In the genomic region with DNA sequence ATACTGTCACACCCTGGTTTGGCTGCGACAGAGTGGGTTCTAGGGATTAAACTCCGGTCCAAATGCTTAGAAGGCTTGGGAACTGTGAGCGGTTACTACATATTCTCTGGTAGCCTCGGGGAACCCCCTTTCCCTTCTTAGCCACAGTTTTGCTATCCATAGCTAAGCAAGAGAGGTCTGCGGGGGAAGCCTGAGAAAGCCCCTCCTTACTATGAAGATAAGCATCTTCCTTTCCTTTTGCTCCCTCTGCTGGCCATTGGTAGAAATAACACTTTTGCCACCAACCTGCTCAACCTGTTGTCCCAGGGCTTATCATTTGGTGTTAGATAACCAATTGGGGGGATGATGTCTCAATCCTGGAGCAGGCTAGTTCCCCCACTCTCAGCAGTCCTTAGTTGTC, we compare ENCODE assay signal across 10 mouse cellular contexts.
DNase-seq lines count a peak whose midpoint lies in the region; ATAC-seq and TF ChIP-seq lines count a peak whose summit lies in the region.
"Had no signal": no experiment of that assay in that cellular context is flagged by ENCODE, and none has a peak within 500 bp of the region (broad histone marks: within the 10 kb centered on the region; RNA-seq: fewer than 3 reads in every experiment).

No protein-coding gene starts in this region.

- DNase-seq in heart, adult 2 months = no peak
- peak; percentile 23 for DNase-seq in urinary bladder, postnatal 25 days (ENCODE audit: low spot score)
- DNase-seq in urinary bladder, postnatal 10 days (ENCODE audit: low spot score) = no peak
- DNase-seq in cerebellum, postnatal 10 days = peak; percentile 84 to 90
- DNase-seq in kidney, postnatal 0 days (ENCODE audit: low spot score) = peak; percentile 83
- DNase-seq in midbrain, postnatal 0 days (ENCODE audit: low spot score) = peak; percentile 88
- DNase-seq in ovary, adult 18-20 months (ENCODE audit: low spot score) = no peak
- DNase-seq: liver, embryonic 13.5 days had no signal

- no peaks in the 10 kb centered on the region for H3K27me3 ChIP-seq in heart, adult 2 months (ENCODE audit: control insufficient read depth, insufficient read depth, low read length)
- no peaks in the 10 kb centered on the region for H3K27me3 ChIP-seq in heart, embryonic 11.5 days (ENCODE audit: control insufficient read depth, insufficient read depth, low read length)
- no peaks in the 10 kb centered on the region for H3K27me3 ChIP-seq in kidney, postnatal 0 days (ENCODE audit: insufficient read depth, low read length)
- H3K27me3 ChIP-seq in midbrain, postnatal 0 days (ENCODE audit: insufficient read depth, low read length) = no peaks in the 10 kb centered on the region
- H3K27me3 ChIP-seq: embryonic facial prominence, embryonic 12.5 days; liver, embryonic 13.5 days had no signal

- no peaks in the 10 kb centered on the region for H3K79me2 ChIP-seq in heart, adult 2 months (replicated peaks; ENCODE audit: control insufficient read depth, insufficient read depth, low read length)

- intact Hi-C loops in heart, adult 2 months (cut with DNase I) = loop anchor here (5.0 kb wide), 1 partner anchor 420 kb away; no protein-coding TSS in a partner anchor

- H3K4me1 ChIP-seq in heart, adult 2 months (ENCODE audit: control insufficient read depth, insufficient read depth, low read length) = no peaks in the 10 kb centered on the region
- H3K4me1 ChIP-seq in heart, embryonic 11.5 days (ENCODE audit: control insufficient read depth, insufficient read depth, low read length) = no peaks in the 10 kb centered on the region
- no peaks in the 10 kb centered on the region for H3K4me1 ChIP-seq in kidney, postnatal 0 days (replicated peaks; ENCODE audit: insufficient read depth, low read length)
- H3K4me1 ChIP-seq in midbrain, postnatal 0 days (ENCODE audit: insufficient read depth, low read length) = no peaks in the 10 kb centered on the region
- H3K4me1 ChIP-seq: embryonic facial prominence, embryonic 12.5 days; liver, embryonic 13.5 days had no signal

- TF ChIP-seq POLR2A in heart, adult 2 months (IDR thresholded peaks at IDR 0.05; ENCODE audit: insufficient read depth, low read depth, low read length) = no peak

- WGBS in heart, adult 2 months = 73% methylated on average over 5 of the region's 5 CpGs
- WGBS in heart, embryonic 11.5 days (ENCODE audit: insufficient replicate concordance) = 81% methylated on average over 5 of the region's 5 CpGs
- 66% methylated on average over 5 of the region's 5 CpGs for WGBS in kidney, postnatal 0 days
- 76% methylated on average over 5 of the region's 5 CpGs for whole genome bisulfite sequencing in midbrain, postnatal 0 days

- TF ChIP-seq EP300 in heart, adult 2 months (IDR thresholded peaks at IDR 0.05; ENCODE audit: insufficient read depth, low read depth, low read length) = no peak

- H3K4me2 ChIP-seq in heart, embryonic 11.5 days = no peak overlapping the region
- no peak overlapping the region for H3K4me2 ChIP-seq in kidney, postnatal 0 days (ENCODE audit: low read length)
- H3K4me2 ChIP-seq in midbrain, postnatal 0 days (ENCODE audit: low read depth, low read length, poor library complexity, severe bottlenecking) = no peak overlapping the region
- H3K4me2 ChIP-seq: embryonic facial prominence, embryonic 12.5 days; liver, embryonic 13.5 days had no signal

- no peaks in the 10 kb centered on the region for H3K9me3 ChIP-seq in heart, embryonic 11.5 days (replicated peaks; ENCODE audit: control insufficient read depth, low read length)
- no peaks in the 10 kb centered on the region for H3K9me3 ChIP-seq in kidney, postnatal 0 days (replicated peaks; ENCODE audit: low read length)
- H3K9me3 ChIP-seq in midbrain, postnatal 0 days (ENCODE audit: low read length) = no peaks in the 10 kb centered on the region
- H3K9me3 ChIP-seq: embryonic facial prominence, embryonic 12.5 days; liver, embryonic 13.5 days had no signal

- H3K27ac ChIP-seq in heart, adult 2 months = no peak overlapping the region
- no peak overlapping the region for H3K27ac ChIP-seq in heart, embryonic 11.5 days (ENCODE audit: low read depth, low read length)
- H3K27ac ChIP-seq in kidney, postnatal 0 days = no peak overlapping the region
- no peak overlapping the region for H3K27ac ChIP-seq in midbrain, postnatal 0 days (ENCODE audit: low read depth, low read length)
- H3K27ac ChIP-seq: embryonic facial prominence, embryonic 12.5 days; liver, embryonic 13.5 days had no signal

- H3K4me3 ChIP-seq in heart, adult 2 months = no peak overlapping the region
- no peak overlapping the region for H3K4me3 ChIP-seq in heart, embryonic 11.5 days (ENCODE audit: low read depth, low read length)
- H3K4me3 ChIP-seq in kidney, postnatal 0 days (replicated peaks; ENCODE audit: low read depth, low read length) = no peak overlapping the region
- no peak overlapping the region for H3K4me3 ChIP-seq in midbrain, postnatal 0 days (ENCODE audit: low read depth, low read length)
- H3K4me3 ChIP-seq: embryonic facial prominence, embryonic 12.5 days; liver, embryonic 13.5 days had no signal

- H3K9ac ChIP-seq in heart, adult 2 months (ENCODE audit: low read depth, low read length) = no peak overlapping the region
- H3K9ac ChIP-seq in heart, embryonic 11.5 days (ENCODE audit: low read depth, low read length) = no peak overlapping the region
- H3K9ac ChIP-seq in kidney, postnatal 0 days (ENCODE audit: low read depth, low read length) = no peak overlapping the region
- no peak overlapping the region for H3K9ac ChIP-seq in midbrain, postnatal 0 days (replicated peaks; ENCODE audit: low read length, poor library complexity, severe bottlenecking)
- H3K9ac ChIP-seq: embryonic facial prominence, embryonic 12.5 days; liver, embryonic 13.5 days had no signal

- H3K36me3 ChIP-seq in heart, adult 2 months (ENCODE audit: control insufficient read depth, insufficient read depth, low read length) = no peaks in the 10 kb centered on the region
- no peaks in the 10 kb centered on the region for H3K36me3 ChIP-seq in heart, embryonic 11.5 days (ENCODE audit: control insufficient read depth, insufficient read depth, low read length)
- H3K36me3 ChIP-seq in kidney, postnatal 0 days (ENCODE audit: insufficient read depth, low read length) = no peaks in the 10 kb centered on the region
- H3K36me3 ChIP-seq in midbrain, postnatal 0 days (ENCODE audit: insufficient read depth, low read length) = no peaks in the 10 kb centered on the region
- H3K36me3 ChIP-seq: embryonic facial prominence, embryonic 12.5 days; liver, embryonic 13.5 days had no signal

- ATAC-seq in heart, embryonic 11.5 days (replicated peaks; ENCODE audit: insufficient number of reproducible peaks, low FRiP score, low TSS enrichment) = no peak
- no peak for ATAC-seq in kidney, postnatal 0 days (replicated peaks; ENCODE audit: low FRiP score, low read depth)
- peak; percentile 47; the same call in 1 of the 2 replicates for ATAC-seq in midbrain, postnatal 0 days (ENCODE audit: low FRiP score)

- peak; percentile 82 for TF ChIP-seq CTCF in heart, adult 2 months (IDR thresholded peaks at IDR 0.05)
- TF ChIP-seq CTCF in kidney, postnatal 0 days (IDR thresholded peaks at IDR 0.05; ENCODE audit: low read depth) = peak; percentile 80
- peak; percentile 84 for TF ChIP-seq CTCF in midbrain, postnatal 0 days (IDR thresholded peaks at IDR 0.05)

Comparison
In these comparisons a context has a peak if more than half of its experiments do, and no peak if none do; other contexts are left out.
1. DNase-seq: peak in urinary bladder, postnatal 25 days (single experiment), cerebellum, postnatal 10 days (2 of 2), kidney, postnatal 0 days (single experiment) and midbrain, postnatal 0 days (single experiment); none in heart, adult 2 months (0 of 2), urinary bladder, postnatal 10 days (single experiment) and ovary, adult 18-20 months (single experiment).
2. Peak in every context shown above with its lines, with median percentiles within 50 percentile points of each other: CTCF ChIP-seq.